8 mouse cellular contexts compared by ENCODE assay signal in the genomic region with DNA sequence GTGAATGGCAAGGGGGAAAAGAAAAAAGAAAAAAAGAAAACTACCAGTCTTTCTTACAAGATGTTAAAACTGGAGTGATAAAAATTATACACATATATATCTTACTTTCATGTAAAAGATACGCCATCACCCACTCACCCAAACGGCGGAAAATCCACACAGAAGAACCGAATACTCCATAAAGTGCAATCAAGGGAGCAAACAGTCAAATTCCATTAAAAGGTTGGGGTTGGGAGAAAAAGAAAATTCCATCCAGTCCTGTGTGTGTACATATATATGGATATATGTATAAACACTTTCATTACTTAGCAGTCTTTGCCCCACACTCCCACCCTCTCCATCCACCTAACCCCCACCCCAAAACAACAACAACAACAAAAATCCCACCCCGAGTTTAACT. TPM values are rescaled to one million over a fixed set of nuclear protein-coding genes. Genes with fewer than 3 reads are reported as not detected.
A peak's percentile ranks its signal among the peaks of the same experiment; 100 is the strongest.
DNase-seq lines count a peak whose midpoint lies in the region; ATAC-seq and TF ChIP-seq lines count a peak whose summit lies in the region.
"Had no signal": no experiment of that assay in that cellular context is flagged by ENCODE, and none has a peak within 500 bp of the region (broad histone marks: within the 10 kb centered on the region; RNA-seq: fewer than 3 reads in every experiment).

No protein-coding gene starts in this region.

- peak overlapping the region; percentile 92; the same call in 1 of the 2 replicates for H3K4me2 ChIP-seq in lung, postnatal 0 days (replicated peaks; ENCODE audit: low read depth, low read length)
- peak overlapping the region; percentile 73 for H3K4me2 ChIP-seq in liver, embryonic 11.5 days
- H3K4me2 ChIP-seq in stomach, embryonic 16.5 days (ENCODE audit: low read depth, low read length), result peak overlapping the region; percentile 39

- no peak overlapping the region for H3K9ac ChIP-seq in lung, postnatal 0 days (replicated peaks; ENCODE audit: low read depth)
- no peak overlapping the region for H3K9ac ChIP-seq in liver, embryonic 11.5 days (ENCODE audit: low read depth, low read length)
- no peak overlapping the region for H3K9ac ChIP-seq in stomach, embryonic 16.5 days (ENCODE audit: low read length)

- peak overlapping the region; percentile 79; the same call in 1 of the 2 replicates for H3K4me3 ChIP-seq in lung, postnatal 0 days (ENCODE audit: low read depth, low read length)
- H3K4me3 ChIP-seq in hindbrain, embryonic 10.5 days, result peak overlapping the region; percentile 79
- peak overlapping the region; percentile 66; the same call in 1 of the 2 replicates for H3K4me3 ChIP-seq in liver, embryonic 11.5 days (ENCODE audit: low read depth, low read length)
- H3K4me3 ChIP-seq in stomach, embryonic 16.5 days (replicated peaks; ENCODE audit: low read length), result peak overlapping the region; percentile 20

- H3K4me1 ChIP-seq in lung, postnatal 0 days (ENCODE audit: insufficient read depth, low read depth, low read length), result no peaks in the 10 kb centered on the region
- peaks cover 49% of the 10 kb centered on the region for H3K4me1 ChIP-seq in hindbrain, embryonic 10.5 days (replicated peaks)
- H3K4me1 ChIP-seq in liver, embryonic 11.5 days (replicated peaks; ENCODE audit: control insufficient read depth, insufficient read depth, low read length), result no peaks in the 10 kb centered on the region
- no peaks in the 10 kb centered on the region for H3K4me1 ChIP-seq in stomach, embryonic 16.5 days (ENCODE audit: control insufficient read depth, insufficient read depth, low read length)

- H3K27me3 ChIP-seq in lung, postnatal 0 days (replicated peaks; ENCODE audit: insufficient read depth, low read length), result no peaks in the 10 kb centered on the region
- H3K27me3 ChIP-seq in hindbrain, embryonic 10.5 days (ENCODE audit: insufficient read depth, poor library complexity, severe bottlenecking), result no peaks in the 10 kb centered on the region
- H3K27me3 ChIP-seq in liver, embryonic 11.5 days (replicated peaks; ENCODE audit: control insufficient read depth, insufficient read depth, low read length), result peaks cover 12% of the 10 kb centered on the region
- no peaks in the 10 kb centered on the region for H3K27me3 ChIP-seq in stomach, embryonic 16.5 days (ENCODE audit: control insufficient read depth, insufficient read depth, low read length)

- TF ChIP-seq CTCF in lung, postnatal 0 days (IDR thresholded peaks at IDR 0.05), result no peak

- no peak for TF ChIP-seq EP300 in lung, postnatal 0 days (IDR thresholded peaks at IDR 0.05)

- WGBS in lung, postnatal 0 days, result 41% methylated on average over 5 of the region's 5 CpGs
- 31% methylated on average over 5 of the region's 5 CpGs for WGBS in hindbrain, embryonic 10.5 days
- 58% methylated on average over 5 of the region's 5 CpGs for WGBS in liver, embryonic 11.5 days
- WGBS in stomach, embryonic 16.5 days, result 48% methylated on average over 5 of the region's 5 CpGs

- H3K27ac ChIP-seq in lung, postnatal 0 days (ENCODE audit: low read length), result no peak overlapping the region
- H3K27ac ChIP-seq in hindbrain, embryonic 10.5 days, result peak overlapping the region; percentile 100
- no peak overlapping the region for H3K27ac ChIP-seq in liver, embryonic 11.5 days (ENCODE audit: low read depth, low read length)
- no peak overlapping the region for H3K27ac ChIP-seq in stomach, embryonic 16.5 days (ENCODE audit: low read length)

- no peaks in the 10 kb centered on the region for H3K36me3 ChIP-seq in lung, postnatal 0 days (ENCODE audit: insufficient read depth, low read length)
- no peaks in the 10 kb centered on the region for H3K36me3 ChIP-seq in hindbrain, embryonic 10.5 days
- no peaks in the 10 kb centered on the region for H3K36me3 ChIP-seq in liver, embryonic 11.5 days (ENCODE audit: control insufficient read depth, insufficient read depth, low read length)
- no peaks in the 10 kb centered on the region for H3K36me3 ChIP-seq in stomach, embryonic 16.5 days (ENCODE audit: control insufficient read depth, insufficient read depth, low read length)

- no peak for DNase-seq in lung, postnatal 0 days (ENCODE audit: low spot score)
- DNase-seq in lung, postnatal 14 days, result no peak
- no peak for DNase-seq in hindbrain, embryonic 10.5 days (ENCODE audit: low spot score)
- DNase-seq in liver, embryonic 11.5 days (ENCODE audit: low spot score), result no peak
- DNase-seq in spleen, postnatal 4 days (ENCODE audit: low spot score in 2 of 2), result no peak
- DNase-seq in thymus, adult 18-20 months, result no peak
- DNase-seq: layer of hippocampus, postnatal 36 days had no signal

- ATAC-seq in lung, postnatal 0 days, result no peak
- no peak for ATAC-seq in liver, embryonic 11.5 days (replicated peaks; ENCODE audit: low FRiP score)
- no peak for ATAC-seq in stomach, embryonic 16.5 days (ENCODE audit: insufficient read depth, low FRiP score)

- no peaks in the 10 kb centered on the region for H3K9me3 ChIP-seq in lung, postnatal 0 days (ENCODE audit: low read length)
- H3K9me3 ChIP-seq in hindbrain, embryonic 10.5 days, result no peaks in the 10 kb centered on the region
- no peaks in the 10 kb centered on the region for H3K9me3 ChIP-seq in liver, embryonic 11.5 days (ENCODE audit: control insufficient read depth, low read length)
- no peaks in the 10 kb centered on the region for H3K9me3 ChIP-seq in stomach, embryonic 16.5 days (replicated peaks; ENCODE audit: control insufficient read depth, low read length)

RNA-seq across cellular contexts. Expression of gene Fign, which starts 1.7 kb away (rescaled TPM):
- polyA plus RNA-seq in lung, postnatal 0 days (2015; fragmentation: Nextera tagmentation; extraction: Ambion mirVana), result 1.5 and 2.0 TPM in 2 replicates
- polyA plus RNA-seq in hindbrain, embryonic 10.5 days (2016; fragmentation: Nextera tagmentation; extraction: Ambion mirVana), result 16.0 and 22.1 TPM in 2 replicates
- polyA plus RNA-seq in liver, embryonic 11.5 days (2014; fragmentation: Nextera tagmentation; extraction: Ambion mirVana), result 4.8 and 7.2 TPM in 2 replicates
- 3.0 and 3.7 TPM in 2 replicates for polyA plus RNA-seq in stomach, embryonic 16.5 days (2015; fragmentation: Nextera tagmentation; extraction: Ambion mirVana)

Comparison
In these comparisons a context has a peak if more than half of its experiments do, and no peak if none do; other contexts are left out.
1. H3K4me2 ChIP-seq: peak in every context shown above with its lines; median percentile 92 in lung, postnatal 0 days; 73 in liver, embryonic 11.5 days; 39 in stomach, embryonic 16.5 days.
2. H3K4me3 ChIP-seq: peak in every context shown above with its lines; median percentile 79 in lung, postnatal 0 days; 79 in hindbrain, embryonic 10.5 days; 66 in liver, embryonic 11.5 days; 20 in stomach, embryonic 16.5 days.